8 mouse cellular contexts compared by ENCODE assay signal in the genomic region with DNA sequence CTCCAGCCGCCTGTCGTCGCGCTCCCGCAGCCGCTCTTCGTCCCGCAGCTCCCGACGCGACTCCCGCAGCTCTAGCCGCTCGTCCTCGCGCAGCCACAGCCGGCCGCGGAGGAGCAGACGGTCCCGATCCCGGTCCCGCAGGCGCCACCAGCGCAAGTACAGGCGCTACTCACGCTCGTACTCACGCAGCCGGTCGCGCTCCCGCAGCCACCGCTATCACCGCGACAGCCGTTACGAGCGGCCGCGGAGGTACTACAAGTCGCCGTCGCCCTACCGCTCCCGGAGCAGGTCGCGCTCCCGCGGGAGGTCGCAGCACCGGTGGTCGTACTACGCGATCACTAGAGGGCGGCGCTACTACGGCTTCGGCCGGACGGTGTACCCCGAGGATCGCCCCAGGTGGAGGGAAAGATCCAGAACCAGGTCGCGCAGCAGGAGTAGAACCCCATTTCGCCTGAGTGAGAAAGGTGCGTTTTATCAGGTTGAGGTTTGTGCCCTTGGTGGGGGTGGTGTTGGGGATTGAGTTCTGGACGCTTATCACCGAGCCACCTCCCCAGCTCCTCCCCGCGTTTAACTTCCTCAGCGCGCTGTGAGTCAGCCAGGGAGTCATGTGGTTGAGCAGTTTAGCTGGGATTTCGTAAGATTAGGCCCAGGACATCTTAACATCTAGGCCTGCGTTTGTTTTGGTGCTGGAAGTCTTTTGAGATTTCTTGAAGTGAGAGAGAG. TPM values are rescaled to one million over a fixed set of nuclear protein-coding genes. Genes with fewer than 3 reads are reported as not detected.
A peak's percentile ranks its signal among the peaks of the same experiment; 100 is the strongest.
DNase-seq lines count a peak whose midpoint lies in the region; ATAC-seq and TF ChIP-seq lines count a peak whose summit lies in the region.

No protein-coding gene starts in this region.

- WGBS in hindbrain, embryonic 16.5 days, result under 1% methylated on average over 73 of the region's 75 CpGs
- WGBS in liver, embryonic 11.5 days, result under 1% methylated on average over 75 of the region's 75 CpGs

- intact Hi-C loops in left cerebral cortex, adult 2 months (cut with DNase I), result loop anchor here (5.0 kb wide), 1 partner anchor 72 kb away; a partner anchor contains a TSS
- intact Hi-C loops in left cerebral cortex, postnatal 14 days (cut with DNase I), result loop anchor here (10.0 kb wide), 1 partner anchor 951 kb away; a partner anchor contains a TSS
- intact Hi-C loops in gastrocnemius, adult 2 months (cut with DNase I), result no loop called here

- ATAC-seq in hindbrain, embryonic 16.5 days, result peak; percentile 22
- ATAC-seq in liver, embryonic 11.5 days (replicated peaks; ENCODE audit: low FRiP score), result peak; percentile 74

- H3K27me3 ChIP-seq in hindbrain, embryonic 16.5 days (replicated peaks; ENCODE audit: control insufficient read depth, insufficient read depth, low read length), result no peaks in the 10 kb centered on the region
- H3K27me3 ChIP-seq in liver, embryonic 11.5 days (replicated peaks; ENCODE audit: control insufficient read depth, insufficient read depth, low read length), result no peaks in the 10 kb centered on the region

- H3K9me3 ChIP-seq in hindbrain, embryonic 16.5 days (ENCODE audit: control insufficient read depth, low read length), result no peaks in the 10 kb centered on the region
- no peaks in the 10 kb centered on the region for H3K9me3 ChIP-seq in liver, embryonic 11.5 days (ENCODE audit: control insufficient read depth, low read length)

- peak overlapping the region; percentile 100 for H3K27ac ChIP-seq in left cerebral cortex, adult 2 months
- peak overlapping the region; percentile 99 for H3K27ac ChIP-seq in gastrocnemius, adult 2 months
- peak overlapping the region; percentile 97 for H3K27ac ChIP-seq in hindbrain, embryonic 16.5 days (ENCODE audit: low read depth, low read length)
- H3K27ac ChIP-seq in liver, embryonic 11.5 days (ENCODE audit: low read depth, low read length), result peak overlapping the region; percentile 99

- peak; percentile 32 to 45 for DNase-seq in left cerebral cortex, adult 2 months (ENCODE audit: extremely low spot score in 1 of 2, low spot score in 2 of 2)
- DNase-seq in left cerebral cortex, postnatal 14 days (ENCODE audit: low spot score in 2 of 2), result no peak
- DNase-seq in cerebellum, postnatal 10 days, result peak; percentile 65 to 68
- DNase-seq in gastrocnemius, adult 2 months, result peak; percentile 87
- DNase-seq in liver, embryonic 11.5 days (ENCODE audit: low spot score), result peak; percentile 77
- peak; percentile 73 to 74 for DNase-seq in monocyte, adult 2 months (ENCODE audit: low read depth in 1 of 2, low spot score in 2 of 2)
- peak; percentile 71 to 79 for DNase-seq in spleen, postnatal 36 days (ENCODE audit: low spot score in 2 of 2)

- H3K4me3 ChIP-seq in left cerebral cortex, adult 2 months, result peak overlapping the region; percentile 94
- peak overlapping the region; percentile 100 for H3K4me3 ChIP-seq in gastrocnemius, adult 2 months
- H3K4me3 ChIP-seq in hindbrain, embryonic 16.5 days (ENCODE audit: low read length), result peak overlapping the region; percentile 99
- H3K4me3 ChIP-seq in liver, embryonic 11.5 days (ENCODE audit: low read depth, low read length), result peak overlapping the region; percentile 100

- peak overlapping the region; percentile 94 for H3K9ac ChIP-seq in hindbrain, embryonic 16.5 days (ENCODE audit: low read depth, low read length)
- H3K9ac ChIP-seq in liver, embryonic 11.5 days (ENCODE audit: low read depth, low read length), result peak overlapping the region; percentile 100

- peak overlapping the region; percentile 97 for H3K4me2 ChIP-seq in hindbrain, embryonic 16.5 days (ENCODE audit: low read length)
- H3K4me2 ChIP-seq in liver, embryonic 11.5 days, result peak overlapping the region; percentile 97

- peaks cover 23% of the 10 kb centered on the region for H3K36me3 ChIP-seq in hindbrain, embryonic 16.5 days (ENCODE audit: control insufficient read depth, insufficient read depth, low read length)
- peaks cover 30% of the 10 kb centered on the region for H3K36me3 ChIP-seq in liver, embryonic 11.5 days (ENCODE audit: control insufficient read depth, insufficient read depth, low read length)

- peaks cover 17% of the 10 kb centered on the region for H3K4me1 ChIP-seq in hindbrain, embryonic 16.5 days (ENCODE audit: control insufficient read depth, insufficient read depth, low read depth, low read length)
- H3K4me1 ChIP-seq in liver, embryonic 11.5 days (replicated peaks; ENCODE audit: control insufficient read depth, insufficient read depth, low read length), result peaks cover 20% of the 10 kb centered on the region

- no peak for TF ChIP-seq CTCF in left cerebral cortex, adult 2 months (IDR thresholded peaks at IDR 0.05)
- TF ChIP-seq CTCF in gastrocnemius, adult 2 months (IDR thresholded peaks at IDR 0.05), result no peak

RNA-seq across cellular contexts. Expression of a gene that starts 0.8 kb away (rescaled TPM):
- total RNA-seq in left cerebral cortex, adult 2 months (2021), result 100 to 1,000 TPM; 284 to 304 TPM
- 100 to 1,000 TPM; 261 to 276 TPM for total RNA-seq in left cerebral cortex, postnatal 14 days (2021)
- total RNA-seq in gastrocnemius, adult 2 months (2021), result 100 to 1,000 TPM; 221 to 234 TPM
- 453 and 454 TPM in 2 replicates for polyA plus RNA-seq in hindbrain, embryonic 16.5 days (2015; fragmentation: Nextera tagmentation; extraction: Ambion mirVana)
- 360 and 390 TPM in 2 replicates for polyA plus RNA-seq in liver, embryonic 11.5 days (2014; fragmentation: Nextera tagmentation; extraction: Ambion mirVana)

RNA-seq across cellular contexts. Expression of a gene that starts 6.5 kb away (rescaled TPM):
- 10 to 100 TPM; 53.9 to 58.7 TPM for total RNA-seq in left cerebral cortex, adult 2 months (2021)
- total RNA-seq in left cerebral cortex, postnatal 14 days (2021), result 10 to 100 TPM; 39.0 to 39.1 TPM
- 10 to 100 TPM; 39.5 to 40.9 TPM for total RNA-seq in gastrocnemius, adult 2 months (2021)
- polyA plus RNA-seq in hindbrain, embryonic 16.5 days (2015; fragmentation: Nextera tagmentation; extraction: Ambion mirVana), result 53.8 and 58.2 TPM in 2 replicates
- polyA plus RNA-seq in liver, embryonic 11.5 days (2014; fragmentation: Nextera tagmentation; extraction: Ambion mirVana), result 83.9 and 89.4 TPM in 2 replicates

RNA-seq across cellular contexts. Expression of a gene that starts 9.4 kb away (rescaled TPM):
- 100 to 1,000 TPM; 113 to 116 TPM for total RNA-seq in left cerebral cortex, adult 2 months (2021)
- 100 to 1,000 TPM; 125 to 129 TPM for total RNA-seq in left cerebral cortex, postnatal 14 days (2021)
- 10 to 100 TPM; 27.8 to 30.9 TPM for total RNA-seq in gastrocnemius, adult 2 months (2021)
- 214 and 227 TPM in 2 replicates for polyA plus RNA-seq in hindbrain, embryonic 16.5 days (2015; fragmentation: Nextera tagmentation; extraction: Ambion mirVana)
- polyA plus RNA-seq in liver, embryonic 11.5 days (2014; fragmentation: Nextera tagmentation; extraction: Ambion mirVana), result 129 and 131 TPM in 2 replicates

RNA-seq across cellular contexts. Expression of a gene that starts 59.8 kb away (rescaled TPM):
- total RNA-seq in left cerebral cortex, adult 2 months (2021), result not detected
- not detected for total RNA-seq in left cerebral cortex, postnatal 14 days (2021)
- total RNA-seq in gastrocnemius, adult 2 months (2021), result not detected
- polyA plus RNA-seq in hindbrain, embryonic 16.5 days (2015; fragmentation: Nextera tagmentation; extraction: Ambion mirVana), result 1.7 and 2.1 TPM in 2 replicates
- 213 and 235 TPM in 2 replicates for polyA plus RNA-seq in liver, embryonic 11.5 days (2014; fragmentation: Nextera tagmentation; extraction: Ambion mirVana)

Comparison
In these comparisons a context has a peak if more than half of its experiments do, and no peak if none do; other contexts are left out.
1. DNase-seq: peak in left cerebral cortex, adult 2 months (2 of 2), cerebellum, postnatal 10 days (2 of 2), gastrocnemius, adult 2 months (single experiment), liver, embryonic 11.5 days (single experiment), monocyte, adult 2 months (2 of 2) and spleen, postnatal 36 days (2 of 2); none in left cerebral cortex, postnatal 14 days (0 of 2).
2. Peak in every context shown above with its lines, with median percentiles within 50 percentile points of each other: H3K27ac ChIP-seq and H3K4me3 ChIP-seq.